In the genomic region with DNA sequence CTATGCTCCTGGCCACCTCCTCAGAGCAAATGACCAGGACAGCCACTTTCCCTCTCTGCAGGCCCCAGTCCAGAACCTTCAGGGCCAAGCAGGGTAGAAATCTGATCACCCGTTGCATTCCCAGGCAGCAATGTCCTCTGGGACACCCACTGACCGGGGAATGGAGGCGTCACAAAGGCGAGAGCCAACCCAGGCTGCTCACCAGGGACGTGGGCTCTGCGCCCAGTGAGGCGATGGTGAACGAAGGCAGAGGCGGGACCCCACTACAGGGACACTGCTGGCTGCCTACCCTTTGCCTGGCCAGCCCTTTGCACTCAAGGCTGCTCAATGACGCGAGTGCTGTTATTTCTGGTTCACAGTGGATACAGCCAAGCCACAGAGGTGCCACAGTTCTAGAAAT, we compare ENCODE assay signal across 9 mouse cellular contexts. TPM values are rescaled to one million over a fixed set of nuclear protein-coding genes. Genes with fewer than 3 reads are reported as not detected.
DNase-seq lines count a peak whose midpoint lies in the region.
"Had no signal": no experiment of that assay in that cellular context is flagged by ENCODE, and none has a peak within 500 bp of the region (broad histone marks: within the 10 kb centered on the region; RNA-seq: fewer than 3 reads in every experiment).

No protein-coding gene starts in this region.

- DNase-seq in left cerebral cortex, postnatal 4 days = peak; percentile 65
- DNase-seq in left cerebral cortex, postnatal 36 days (ENCODE audit: low spot score in 2 of 2) = no peak
- peak; percentile 83 for DNase-seq in gastrocnemius, adult 18-20 months (ENCODE audit: low spot score)
- peak; percentile 68 to 70 for DNase-seq in heart, postnatal 36 days
- DNase-seq in lung, postnatal 10 days = peak; percentile 86
- no peak for DNase-seq in layer of hippocampus, postnatal 14 days (ENCODE audit: low spot score in 2 of 2)
- DNase-seq in neural tube, embryonic 10.5 days (ENCODE audit: extremely low spot score, low spot score) = no peak
- DNase-seq in retina, embryonic 14.5 days (ENCODE audit: low spot score) = no peak
- DNase-seq: thymus, adult 18-20 months had no signal

- intact Hi-C loops in left cerebral cortex, postnatal 4 days (cut with DNase I) = no loop called here
- intact Hi-C loops in left cerebral cortex, postnatal 36 days (cut with DNase I) = no loop called here
- intact Hi-C loops in heart, postnatal 36 days (cut with DNase I) = loop anchor here (2.0 kb wide), 1 partner anchor 44 kb away; no protein-coding TSS in a partner anchor

RNA-seq across cellular contexts. Expression of gene Prdm11, which starts 13.3 kb away (rescaled TPM):
- 10 to 100 TPM; 29.2 to 30.8 TPM for total RNA-seq in left cerebral cortex, postnatal 4 days (2021)
- total RNA-seq in left cerebral cortex, postnatal 36 days (2021) = 10 to 100 TPM; 21.0 to 25.1 TPM
- under 1 TPM; 0.39 to 0.90 TPM for total RNA-seq in gastrocnemius, adult 18-20 months (2021)
- total RNA-seq in heart, postnatal 36 days (2021) = 10 to 100 TPM in 1 of 2 experiments, 1 to 10 TPM in 1; 8.8 to 10.4 TPM
- total RNA-seq in layer of hippocampus, postnatal 14 days (2021) = 10 to 100 TPM; 24.7 to 29.7 TPM

Comparison
In these comparisons a context has a peak if more than half of its experiments do, and no peak if none do; other contexts are left out.
1. DNase-seq: peak in left cerebral cortex, postnatal 4 days (single experiment), gastrocnemius, adult 18-20 months (single experiment), heart, postnatal 36 days (2 of 2) and lung, postnatal 10 days (single experiment); none in left cerebral cortex, postnatal 36 days (0 of 2), layer of hippocampus, postnatal 14 days (0 of 2), neural tube, embryonic 10.5 days (single experiment) and retina, embryonic 14.5 days (single experiment).
2. RNA of gene Prdm11, which starts 13.3 kb away (total RNA-seq): 29.2 to 30.8 TPM in left cerebral cortex, postnatal 4 days, 24.7 to 29.7 TPM in layer of hippocampus, postnatal 14 days, 21.0 to 25.1 TPM in left cerebral cortex, postnatal 36 days and 8.8 to 10.4 TPM in heart, postnatal 36 days; 0.39 to 0.90 TPM in gastrocnemius, adult 18-20 months; every median in the first group is over 4 times any median in the second.